Mouse (Mus musculus): ENCODE results near the gene BC049715. TPM values are rescaled to one million over a fixed set of nuclear protein-coding genes. Genes with fewer than 3 reads are reported as not detected.
"Not testable (repeated sequence)": the region's sequence is repeated elsewhere in the genome, so short reads cannot be mapped to it uniquely, and the experiment has no call there.

BC049715 gene
- total and polyA plus RNA-seq, 2 experiments from 2014 or later, result 1.2 to 4.2 TPM

GRCm38 (mm10) chr6:136866150-136866549, 38.7 kb downstream of the BC049715 start:
- no peak for TF ChIP-seq CTCF (IDR thresholded peaks at IDR 0.05; ENCODE audit: low read depth)
- no peak overlapping the region for H3K4me2 ChIP-seq (ENCODE audit: low read depth, low read length)
- DNase-seq (ENCODE audit: low spot score) (no peak), ATAC-seq (no peak)
- WGBS, result 79% methylated on average over 4 of the region's 4 CpGs
- H3K9ac ChIP-seq (replicated peaks; ENCODE audit: low read length), result no peak overlapping the region
- no peak overlapping the region for H3K4me3 ChIP-seq (ENCODE audit: low read length)
- no peak overlapping the region for H3K27ac ChIP-seq
- H3K27me3 ChIP-seq (ENCODE audit: insufficient read depth, low read length), result no peaks in the 10 kb centered on the region
- H3K36me3 ChIP-seq (ENCODE audit: insufficient read depth, low read length), result no peaks in the 10 kb centered on the region
- no peaks in the 10 kb centered on the region for H3K4me1 ChIP-seq (ENCODE audit: insufficient read depth, low read length)
- H3K9me3 ChIP-seq (ENCODE audit: low read length), result no peaks in the 10 kb centered on the region

- ATAC-seq (no peak), DNase-seq (ENCODE audit: low spot score) (no peak)
- Histone ChIP-seq H3K4me2 (ENCODE audit: low read depth, low read length) (no peak overlapping the region), H3K4me3 (ENCODE audit: low read length) (no peak overlapping the region), H3K9ac (replicated peaks; ENCODE audit: low read length) (no peak overlapping the region), H3K27me3 (ENCODE audit: insufficient read depth, low read length) (no peaks in the 10 kb centered on the region), H3K36me3 (ENCODE audit: insufficient read depth, low read length) (no peaks in the 10 kb centered on the region), H3K4me1 (ENCODE audit: insufficient read depth, low read length) (no peaks in the 10 kb centered on the region), H3K27ac (no peak overlapping the region), H3K9me3 (ENCODE audit: low read length) (no peaks in the 10 kb centered on the region)
- no peak for TF ChIP-seq CTCF (IDR thresholded peaks at IDR 0.05; ENCODE audit: low read depth)
- 75% methylated on average over 5 of the region's 5 CpGs for WGBS
Observed at GRCm38 (mm10) chr6:136868921-136869320, 41.5 kb downstream of the BC049715 start.

- Histone ChIP-seq H3K36me3 (ENCODE audit: insufficient read depth, low read length) (no peaks in the 10 kb centered on the region), H3K4me2 (ENCODE audit: low read depth, low read length) (0 out of 2 replicates have a peak overlapping the region, but pooled peaks have one; percentile 5), H3K4me3 (ENCODE audit: low read length) (no peak overlapping the region), H3K9me3 (ENCODE audit: low read length) (no peaks in the 10 kb centered on the region), H3K27ac (no peak overlapping the region), H3K27me3 (ENCODE audit: insufficient read depth, low read length) (no peaks in the 10 kb centered on the region), H3K9ac (replicated peaks; ENCODE audit: low read length) (no peak overlapping the region), H3K4me1 (ENCODE audit: insufficient read depth, low read length) (no peaks in the 10 kb centered on the region)
- 29% methylated on average over 8 of the region's 8 CpGs for WGBS
- ATAC-seq (no peak), DNase-seq (ENCODE audit: low spot score) (peak; percentile 42)
- TF ChIP-seq CTCF (IDR thresholded peaks at IDR 0.05; ENCODE audit: low read depth), result no peak
Observed at GRCm38 (mm10) chr6:136874599-136874998, 47.2 kb downstream of the BC049715 start.

GRCm38 (mm10) chr6:136875670-136876069, 48.2 kb downstream of the BC049715 start, which contains the start of gene Mgp:
Gene Mgp, minus strand, starts transcription at chr6:136875823.
- Histone ChIP-seq H3K9ac (replicated peaks; ENCODE audit: low read length) (no peak within 1 kb of the TSS), H3K4me3 (ENCODE audit: low read length) (no peak within 1 kb of the TSS), H3K27ac (no peak within 1 kb of the TSS), H3K27me3 (ENCODE audit: insufficient read depth, low read length) (no peaks in the 10 kb centered on the region), H3K4me2 (ENCODE audit: low read depth, low read length) (0 out of 2 replicates have a peak within 1 kb of the TSS, but pooled peaks have one; percentile 5), H3K36me3 (ENCODE audit: insufficient read depth, low read length) (no peaks in the 10 kb centered on the region), H3K9me3 (ENCODE audit: low read length) (no peaks in the 10 kb centered on the region), H3K4me1 (ENCODE audit: insufficient read depth, low read length) (no peaks in the 10 kb centered on the region)
- DNase-seq (ENCODE audit: low spot score) (no peak), ATAC-seq (no peak)
- WGBS, result 50% methylated on average over 9 of the region's 9 CpGs
- no peak for TF ChIP-seq CTCF (IDR thresholded peaks at IDR 0.05; ENCODE audit: low read depth)

GRCm38 (mm10) chr6:136881678-136882077, 54.3 kb downstream of the BC049715 start:
- H3K36me3 ChIP-seq (ENCODE audit: insufficient read depth, low read length), result no peaks in the 10 kb centered on the region

GRCm38 (mm10) chr6:136883431-136883915, 56.0 kb downstream of the BC049715 start:
- no peak for ATAC-seq

More at GRCm38 (mm10) chr6:136881678-136882077, 54.3 kb downstream of the BC049715 start:
- no peak for DNase-seq (ENCODE audit: low spot score)
- H3K27me3 ChIP-seq (ENCODE audit: insufficient read depth, low read length), result no peaks in the 10 kb centered on the region
- ATAC-seq, result no peak
- 77% methylated on average over 8 of the region's 8 CpGs for WGBS
- no peaks in the 10 kb centered on the region for H3K4me1 ChIP-seq (ENCODE audit: insufficient read depth, low read length)
- H3K9me3 ChIP-seq (ENCODE audit: low read length), result no peaks in the 10 kb centered on the region
- H3K4me3 ChIP-seq (ENCODE audit: low read length), result no peak overlapping the region
- no peak for TF ChIP-seq CTCF (IDR thresholded peaks at IDR 0.05; ENCODE audit: low read depth)
- no peak overlapping the region for H3K27ac ChIP-seq
- no peak overlapping the region for H3K4me2 ChIP-seq (ENCODE audit: low read depth, low read length)
- no peak overlapping the region for H3K9ac ChIP-seq (replicated peaks; ENCODE audit: low read length)

GRCm38 (mm10) chr6:136883961-136884360, 56.5 kb downstream of the BC049715 start:
- Histone ChIP-seq H3K9ac (replicated peaks; ENCODE audit: low read length) (no peak overlapping the region), H3K4me3 (ENCODE audit: low read length) (no peak overlapping the region), H3K36me3 (ENCODE audit: insufficient read depth, low read length) (no peaks in the 10 kb centered on the region), H3K27me3 (ENCODE audit: insufficient read depth, low read length) (no peaks in the 10 kb centered on the region), H3K9me3 (ENCODE audit: low read length) (no peaks in the 10 kb centered on the region), H3K4me2 (ENCODE audit: low read depth, low read length) (no peak overlapping the region), H3K27ac (no peak overlapping the region), H3K4me1 (ENCODE audit: insufficient read depth, low read length) (no peaks in the 10 kb centered on the region)
- 91% methylated on average over 6 of the region's 6 CpGs for WGBS
- no peak for ATAC-seq
- TF ChIP-seq CTCF (IDR thresholded peaks at IDR 0.05; ENCODE audit: low read depth), result no peak
- DNase-seq (ENCODE audit: low spot score), result no peak

More at GRCm38 (mm10) chr6:136883431-136883915, 56.0 kb downstream of the BC049715 start:
- no peak for TF ChIP-seq CTCF (IDR thresholded peaks at IDR 0.05; ENCODE audit: low read depth)
- Histone ChIP-seq H3K27me3 (ENCODE audit: insufficient read depth, low read length) (no peaks in the 10 kb centered on the region), H3K4me3 (ENCODE audit: low read length) (no peak overlapping the region), H3K27ac (no peak overlapping the region), H3K9ac (replicated peaks; ENCODE audit: low read length) (no peak overlapping the region), H3K36me3 (ENCODE audit: insufficient read depth, low read length) (no peaks in the 10 kb centered on the region), H3K9me3 (ENCODE audit: low read length) (no peaks in the 10 kb centered on the region), H3K4me1 (ENCODE audit: insufficient read depth, low read length) (no peaks in the 10 kb centered on the region), H3K4me2 (ENCODE audit: low read depth, low read length) (no peak overlapping the region)
- DNase-seq (ENCODE audit: low spot score), result no peak
- WGBS, result 82% methylated on average over 3 of the region's 3 CpGs

GRCm38 (mm10) chr6:136884766-136885165, 57.3 kb downstream of the BC049715 start:
- ATAC-seq; H3K4me3 ChIP-seq (ENCODE audit: low read length); H3K9ac ChIP-seq (replicated peaks; ENCODE audit: low read length); H3K27me3 ChIP-seq (ENCODE audit: insufficient read depth, low read length); DNase-seq (ENCODE audit: low spot score); H3K27ac ChIP-seq; H3K36me3 ChIP-seq (ENCODE audit: insufficient read depth, low read length); H3K4me2 ChIP-seq (ENCODE audit: low read depth, low read length); H3K9me3 ChIP-seq (ENCODE audit: low read length); H3K4me1 ChIP-seq (ENCODE audit: insufficient read depth, low read length): not testable (repeated sequence)
- 63% methylated on average over 1 of the region's 1 CpGs for WGBS
